Mouse (Mus musculus) adrenal gland, postnatal 4 days (tissue): ENCODE results near the gene Napb. TPM values are rescaled to one million over a fixed set of nuclear protein-coding genes. Genes with fewer than 3 reads are reported as not detected.

Experiments
- DNase-seq, 2 experiments: peaks; one replicate each; pipeline ENCODE4 v3.0.0; 2021 to 2022; ENCODE audit warnings: low spot score in 2 of 2, mixed read lengths in 2 of 2
- total RNA-seq, 2 experiments: library from RNA; stranded (reverse); gene quantifications; 2 replicates each; pipeline ENCODE4 v1.2.3; 2021

Gene Napb
- total RNA-seq, 2 experiments from 2014 or later = 12.4 to 14.0 TPM

DNA sequence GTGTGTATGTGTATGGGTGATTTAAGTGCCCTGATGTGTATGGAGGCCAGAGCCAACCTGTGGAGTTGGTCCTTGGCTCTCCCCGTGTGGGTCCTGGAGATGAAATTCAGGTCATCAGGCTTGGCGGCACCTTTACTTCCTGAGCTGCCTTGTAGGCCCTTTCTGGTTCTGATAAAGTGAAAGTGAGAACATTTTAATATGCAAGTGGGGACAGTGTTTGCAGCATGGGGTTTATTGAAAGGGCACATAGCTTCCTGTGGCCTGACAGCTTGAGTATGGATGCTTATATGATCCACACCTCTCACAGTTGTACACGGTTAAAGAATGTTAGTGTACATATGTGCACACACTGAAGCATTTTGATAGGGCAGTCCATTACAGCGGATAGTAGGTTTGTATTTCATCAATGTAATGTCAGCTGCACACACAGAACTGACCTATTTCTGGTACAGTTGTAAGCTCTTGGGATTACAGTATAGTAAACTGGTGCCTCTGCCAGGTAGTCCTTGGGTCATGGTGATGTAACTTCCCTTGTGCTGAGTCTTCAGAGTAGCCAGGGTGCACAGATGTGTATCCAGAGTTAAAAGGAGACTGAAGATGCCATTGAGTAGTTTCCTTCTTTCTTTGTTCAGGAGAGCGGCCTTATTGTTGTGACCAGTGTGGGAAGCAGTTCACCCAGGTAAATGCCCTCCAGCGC, 42.7 kb downstream of the Napb start:
- no peak for DNase-seq

DNA sequence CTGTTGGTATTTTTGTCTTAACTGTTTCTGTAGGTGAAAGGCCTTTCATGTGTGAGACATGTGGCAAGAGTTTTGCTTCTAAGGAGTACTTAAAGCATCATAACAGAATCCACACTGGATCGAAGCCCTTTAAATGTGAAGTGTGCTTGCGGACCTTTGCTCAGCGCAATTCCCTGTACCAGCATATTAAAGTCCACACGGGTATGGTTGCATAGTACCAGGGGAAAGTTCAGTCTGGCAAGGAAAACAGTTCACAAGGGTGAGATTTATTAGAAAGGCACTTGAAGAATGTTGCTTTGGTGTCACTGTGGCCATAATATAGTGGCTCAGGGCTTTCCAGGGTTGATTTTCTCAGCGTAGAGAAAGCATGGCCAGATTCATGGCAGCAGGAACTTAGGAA, 44.3 kb downstream of the Napb start:
- DNase-seq = no peak

DNA sequence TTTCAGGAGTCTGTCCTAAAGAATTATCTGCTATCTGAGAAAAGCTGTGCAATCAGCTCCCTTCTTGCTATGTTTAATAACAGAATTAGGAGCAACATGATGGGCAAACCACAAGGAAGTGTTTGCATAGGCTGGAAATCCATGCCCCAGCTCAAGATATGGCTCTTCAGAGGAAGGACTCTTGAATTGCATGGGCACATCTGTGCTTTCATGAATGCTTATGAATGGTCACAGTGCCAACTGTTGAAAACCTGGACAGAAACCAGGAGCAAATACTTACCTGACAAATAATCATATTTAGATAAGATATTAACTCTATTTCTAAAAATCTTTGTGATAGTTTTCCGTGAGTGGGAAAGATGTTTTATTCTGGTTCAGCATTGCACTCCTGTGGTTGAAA, 45.4 kb downstream of the Napb start:
- DNase-seq = no peak

DNA sequence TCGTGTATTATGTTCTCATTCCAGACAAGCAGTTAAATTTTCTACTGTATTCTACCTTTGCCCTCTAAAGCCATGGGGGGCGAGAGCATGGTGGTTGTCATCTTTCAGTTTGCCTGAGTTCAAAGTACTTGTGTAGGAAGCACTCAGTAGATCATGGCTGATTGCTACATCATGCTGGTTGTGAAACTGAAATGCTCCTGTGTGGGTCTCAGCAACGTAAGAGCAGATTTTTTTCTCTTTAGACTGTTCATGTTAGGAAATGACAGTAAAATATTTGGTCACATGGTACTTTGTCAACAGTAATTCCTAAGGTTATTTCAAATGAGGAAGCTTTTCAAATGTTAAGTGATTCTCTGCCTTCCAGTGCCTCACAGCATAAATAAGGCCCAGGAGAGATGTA, 46.6 kb downstream of the Napb start:
- no peak for DNase-seq

DNA sequence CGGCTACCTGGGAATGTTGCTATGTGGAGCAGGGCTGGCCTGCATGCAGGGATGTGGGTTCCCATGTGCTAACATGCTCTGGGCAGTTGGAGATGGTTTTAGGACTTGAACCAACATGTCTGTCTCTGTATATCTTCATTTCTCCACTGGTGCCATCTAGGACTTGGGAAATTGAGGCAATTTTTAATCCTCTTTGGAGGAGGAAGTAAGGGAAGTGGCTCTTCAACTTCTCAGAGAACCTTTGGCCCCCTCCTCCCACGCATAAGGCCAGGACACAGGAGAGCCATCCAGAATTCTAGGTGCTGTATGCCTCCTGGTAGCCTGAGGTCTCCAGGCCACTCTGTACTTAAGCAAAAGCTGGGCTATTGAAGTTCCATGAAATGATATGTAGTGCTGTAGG, 47.3 kb downstream of the Napb start:
- no peak for DNase-seq

DNA sequence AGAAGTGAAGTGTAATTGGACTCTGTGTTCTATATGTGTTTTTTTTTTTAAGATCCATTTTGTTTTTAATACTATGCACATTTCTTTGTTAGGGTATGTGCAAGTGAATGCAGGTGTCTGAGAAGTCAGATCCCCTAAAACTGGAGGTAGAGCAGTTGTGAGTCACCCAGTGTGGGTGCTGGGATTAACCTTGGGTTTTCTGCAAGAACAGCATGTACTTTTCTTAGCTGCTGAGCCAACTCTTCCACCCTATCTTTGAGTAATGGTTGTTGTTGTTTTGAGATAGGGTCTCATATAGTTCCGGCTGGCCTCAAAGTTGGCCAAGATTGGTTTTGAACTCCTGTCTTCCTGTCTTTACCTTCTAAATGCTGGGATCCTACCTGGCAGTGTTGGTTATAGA, 49.2 kb downstream of the Napb start:
- no peak for DNase-seq

DNA sequence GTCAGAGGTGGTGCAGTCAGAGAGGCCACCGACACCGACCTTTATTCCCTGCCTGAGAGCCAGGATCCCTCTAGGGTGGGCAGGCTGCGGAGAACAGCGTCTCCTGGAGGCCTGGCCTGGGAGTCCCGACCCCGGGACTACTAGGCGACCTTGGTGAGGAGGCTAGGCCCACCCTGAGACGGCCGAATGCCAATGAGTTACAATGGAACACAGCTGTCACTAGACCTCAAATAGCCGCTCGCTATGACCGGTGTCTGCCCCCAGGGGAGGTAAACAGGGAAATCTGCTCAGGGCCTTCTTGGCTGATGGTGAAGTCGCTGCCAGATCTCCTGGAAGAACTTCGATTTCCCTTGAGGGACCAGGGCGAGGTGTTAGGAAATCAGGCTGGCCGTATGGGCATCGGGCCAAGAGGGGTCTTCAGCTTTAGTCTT, 50.8 kb downstream of the Napb start:
- peak; percentile 30 to 39 for DNase-seq

DNA sequence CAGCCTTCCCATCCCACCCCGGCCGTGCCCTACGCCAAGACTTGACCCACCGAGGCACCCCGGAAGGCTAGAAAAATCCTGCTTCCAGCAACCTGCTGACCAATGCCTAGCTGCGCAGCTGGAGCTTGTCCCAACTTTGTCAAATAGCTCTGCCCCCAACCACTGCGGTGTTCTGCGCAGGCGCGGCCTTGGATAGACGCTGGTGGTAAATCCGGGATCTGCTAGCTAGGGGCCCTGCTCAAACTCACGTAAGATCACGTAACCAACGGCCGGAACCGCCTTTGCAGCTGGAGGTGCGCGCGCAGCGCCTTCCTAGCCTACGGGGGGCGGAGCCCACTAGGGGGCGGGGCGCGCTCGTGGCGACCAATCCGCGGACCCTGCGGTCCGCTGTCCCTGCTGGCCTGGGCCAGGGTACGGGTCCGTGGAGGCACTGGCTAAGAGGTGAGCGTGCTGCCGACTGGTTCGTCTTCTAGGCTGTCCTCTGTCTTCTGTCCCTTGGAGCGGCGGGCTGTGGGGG, 51.4 kb downstream of the Napb start, which contains the start of gene Gzf1:
Gene Gzf1 (plus strand): TSS at position 249 of the 517 bp plus-strand sequence.
- peak; percentile 98 to 99 for DNase-seq

DNA sequence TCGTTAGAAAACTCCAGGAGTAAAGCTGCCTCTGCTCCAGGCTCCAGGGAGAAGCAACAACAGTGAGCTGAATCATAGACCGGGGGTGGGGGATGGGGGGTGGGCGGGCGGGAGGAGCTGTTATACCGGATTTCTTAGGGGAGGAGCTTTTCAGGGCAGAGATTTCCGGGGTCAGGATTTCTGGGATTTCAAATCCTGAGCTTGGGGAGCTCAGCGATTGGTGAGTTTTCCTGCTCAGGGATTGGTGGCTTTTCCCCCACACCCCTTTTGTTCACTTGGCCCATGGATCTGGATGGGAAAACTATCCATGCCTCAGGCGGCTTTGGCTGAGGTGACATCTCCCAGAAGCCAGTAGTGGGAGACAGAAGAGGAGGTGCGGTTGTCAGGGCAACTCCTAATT, 52.9 kb downstream of the Napb start:
- peak; percentile 15 to 29 for DNase-seq

DNA sequence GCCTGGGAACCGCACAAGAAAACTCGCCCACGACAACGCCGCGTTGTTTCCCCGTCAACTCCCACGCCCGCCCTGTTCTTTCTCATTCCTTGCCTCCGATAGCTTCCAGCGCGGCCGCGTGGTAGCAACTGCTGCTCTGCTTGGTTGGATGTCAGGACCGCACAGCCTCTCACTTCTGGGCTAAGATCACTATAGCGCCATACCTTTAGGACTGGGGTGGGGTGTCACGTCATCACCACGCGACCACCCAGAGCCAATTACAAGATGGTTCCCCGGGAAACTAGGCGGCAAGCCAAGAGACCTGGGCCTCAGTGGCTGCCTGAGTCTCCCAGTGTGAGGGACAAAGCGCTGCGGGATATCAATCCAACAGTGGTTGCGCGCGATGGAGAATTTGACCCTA, 54.5 kb downstream of the Napb start:
- DNase-seq = peak; percentile 25 to 44

DNA sequence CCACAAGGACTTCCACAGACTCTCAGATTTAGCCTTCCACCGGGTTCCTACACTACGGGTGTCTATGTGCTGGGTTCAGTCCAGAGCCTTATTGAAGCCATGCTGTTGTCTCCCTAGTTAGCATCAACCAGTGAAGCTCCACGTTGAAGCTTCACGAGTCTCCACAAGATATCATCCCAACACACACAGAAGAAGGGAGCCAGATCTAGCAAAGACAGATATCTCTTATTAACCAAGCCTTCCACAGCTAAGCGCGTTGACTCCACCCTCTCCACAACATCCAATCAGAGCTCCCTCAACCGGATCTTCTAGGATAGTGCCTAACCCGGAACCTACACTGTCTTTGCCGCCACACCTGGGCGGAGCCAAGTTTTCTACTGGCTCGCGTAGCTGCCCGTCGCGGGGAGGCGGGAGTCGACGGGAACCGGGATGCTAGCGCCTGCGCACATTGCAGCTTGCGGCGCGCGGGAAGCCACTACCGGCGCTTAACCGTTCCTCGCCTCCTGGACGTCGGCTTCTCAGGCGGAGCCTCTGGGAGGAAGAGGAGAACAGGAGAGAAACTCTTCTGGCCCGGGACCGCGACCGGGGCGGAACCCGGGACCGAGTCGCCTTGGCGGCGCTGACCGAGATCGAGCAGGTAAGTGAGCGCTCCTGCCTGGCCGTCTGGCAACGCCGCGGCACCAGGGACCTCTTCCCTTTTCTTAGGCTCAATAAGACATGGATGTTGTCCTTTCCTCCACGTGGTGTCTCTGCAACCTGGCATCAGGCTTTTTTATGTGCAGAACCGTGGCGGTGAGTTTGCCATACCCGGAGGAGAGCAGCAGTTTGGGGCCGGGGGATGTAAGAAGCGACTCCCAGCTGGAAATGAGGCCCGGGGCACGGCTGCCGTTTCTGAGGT, 59.8 kb downstream of the Napb start, which contains the start of gene Nxt1:
Gene Nxt1 (plus strand): TSS at position 403 of the 898 bp plus-strand sequence.
- peak; percentile 99 for DNase-seq

DNA sequence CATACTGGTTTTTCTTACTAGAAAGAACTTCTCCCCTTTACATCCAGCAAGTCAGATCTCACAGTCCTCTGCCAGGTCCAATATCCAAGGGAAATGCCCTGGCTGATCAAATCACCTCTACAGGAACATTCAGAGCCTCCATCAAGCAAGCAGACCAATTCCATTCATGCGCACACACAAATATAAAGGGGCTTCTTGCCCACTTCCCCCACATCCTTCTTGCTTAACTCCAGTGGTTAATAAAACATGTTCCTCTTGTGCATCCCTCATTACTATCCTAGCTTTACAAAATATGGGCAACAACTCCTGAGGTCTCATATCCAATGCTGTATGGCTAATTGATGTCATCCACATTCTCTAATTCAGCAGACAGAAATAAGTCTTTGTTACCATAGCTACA, 68.8 kb downstream of the Napb start:
- no peak for DNase-seq

DNA sequence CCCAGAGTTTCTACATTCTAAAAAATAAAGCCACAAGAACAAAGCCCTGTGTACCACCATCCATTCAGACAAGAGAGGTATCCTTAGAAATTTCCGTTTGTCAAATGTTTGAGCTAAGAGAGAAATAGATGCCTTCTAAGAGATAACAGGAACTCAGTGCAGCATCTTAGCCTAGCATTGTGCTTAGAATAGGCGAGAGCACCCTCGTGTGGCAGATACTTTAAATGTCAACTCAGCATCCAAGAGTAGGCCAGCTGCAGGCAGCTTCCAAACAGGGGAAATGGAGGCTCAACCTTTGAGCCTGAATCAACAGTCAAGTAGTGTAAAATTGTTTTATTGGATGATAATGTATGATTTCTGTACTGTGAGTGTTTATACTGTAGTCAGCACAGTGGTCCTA, 77.3 kb downstream of the Napb start:
- DNase-seq = peak in 1 of 2 experiments; percentile 27

DNA sequence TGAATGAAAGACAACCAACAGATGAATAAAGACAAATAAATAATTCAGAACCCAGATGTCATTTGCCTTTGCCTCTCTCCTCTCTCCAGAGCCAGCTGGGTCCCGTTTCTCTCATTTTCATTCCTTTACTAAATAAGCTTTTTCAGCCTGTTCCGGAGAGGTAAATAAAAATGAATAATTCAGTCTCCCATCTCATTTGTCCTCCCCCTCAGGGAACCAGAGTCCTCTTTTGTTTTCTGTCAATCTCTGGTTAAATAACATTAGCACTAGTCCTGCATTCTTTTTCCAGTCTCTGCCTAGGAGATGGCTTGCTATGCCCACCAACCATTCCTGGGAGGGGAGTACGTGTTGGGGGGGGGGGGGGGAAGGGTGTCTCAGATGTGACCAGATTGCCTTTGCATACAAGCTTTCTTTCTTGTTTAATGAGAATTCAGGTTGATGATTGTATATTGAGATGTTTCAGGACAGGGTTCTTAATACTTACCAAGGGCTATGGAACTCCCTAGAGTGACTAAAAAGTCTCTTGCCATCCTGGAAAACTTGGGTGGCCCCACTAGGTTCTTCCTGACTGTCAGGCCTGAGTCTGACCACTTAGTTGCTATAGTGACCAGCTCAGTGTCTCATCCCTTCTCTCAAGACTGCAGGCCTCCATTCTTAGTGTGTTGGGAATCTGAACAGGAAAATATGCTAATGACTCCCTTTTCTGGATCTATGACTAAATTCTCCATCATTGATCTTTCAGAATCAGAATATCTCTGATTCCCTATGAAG, 81.5 kb downstream of the Napb start:
- DNase-seq = no peak

DNA sequence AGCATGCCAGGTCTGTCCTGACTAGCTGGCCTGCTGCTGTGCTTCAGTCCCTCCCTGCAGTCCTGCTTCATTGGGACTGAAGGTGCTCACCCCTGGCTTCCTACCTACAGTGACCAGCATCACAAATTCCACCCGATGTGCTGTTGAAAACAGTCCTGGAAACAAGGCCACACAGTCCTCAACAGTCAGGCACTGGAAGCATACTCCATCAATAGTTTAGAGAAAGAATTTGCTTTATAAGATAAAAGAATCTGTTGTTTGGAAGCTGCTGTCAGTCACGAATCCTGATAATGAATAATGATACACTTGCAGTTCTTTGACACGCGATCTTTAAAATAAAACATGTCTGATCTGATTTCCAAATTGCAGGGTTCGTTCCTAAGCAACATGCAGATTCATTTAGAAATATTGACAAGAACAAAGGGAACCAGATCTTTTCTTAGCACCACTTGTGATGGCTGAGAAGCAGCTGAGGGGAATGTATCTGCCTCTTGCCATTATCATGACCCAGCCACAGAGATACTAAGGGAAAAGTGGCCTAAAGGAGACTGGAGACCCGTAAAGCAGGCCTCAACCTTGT, 87.8 kb downstream of the Napb start:
- no peak for DNase-seq

Other genes with a start within 250 kb of the Napb start
- gene Nxt1, start 59.9 kb downstream of the Napb start, total RNA-seq = 10 to 100 TPM; 24.1 to 28.1 TPM
- 10 to 100 TPM; 35.5 to 39.9 TPM for gene Gzf1, start 51.4 kb downstream of the Napb start, total RNA-seq
- gene Cstl1, start 17.9 kb upstream of the Napb start, total RNA-seq = under 1 TPM in 1 of 2 experiments, not detected in 1; 0.79 TPM
- not detected for gene Cst11, start 39.0 kb upstream of the Napb start, total RNA-seq
- not detected for gene 8030411F24Rik, start 49.5 kb upstream of the Napb start, total RNA-seq
- under 1 TPM in 1 of 2 experiments, not detected in 1; 0.62 TPM for gene Cst12, start 56.9 kb upstream of the Napb start, total RNA-seq
- 100 to 1,000 TPM; 167 to 183 TPM for gene Cst8, start 66.3 kb upstream of the Napb start, total RNA-seq
- gene Cst13, start 87.6 kb upstream of the Napb start, total RNA-seq = under 1 TPM in 1 of 2 experiments, not detected in 1; 0.42 TPM
- gene Cst9, start 102.7 kb upstream of the Napb start, total RNA-seq = not detected
- 1 to 10 TPM; 1.6 to 2.0 TPM for gene 9230104L09Rik, start 132.6 kb upstream of the Napb start, total RNA-seq
- gene Cst3, start 143.2 kb upstream of the Napb start, total RNA-seq = 100 to 1,000 TPM; 558 to 614 TPM